Mouse (Mus musculus) midbrain, embryonic 12.5 days (tissue): Measurements from ENCODE around the gene Ralgapb. TPM values are rescaled to one million over a fixed set of nuclear protein-coding genes. Genes with fewer than 3 reads are reported as not detected.

ENCODE experiments used
- ATAC-seq: fragments of 200-750 bp; cut with Nextera tagmentation; 2 replicates; pipeline ENCODE4 v1.8.0; 2017; ENCODE audit warnings: low read depth, moderate TSS enrichment, moderate library complexity; ENCODE audit not compliant: low FRiP score
- H3K27ac ChIP-seq: fragments of 300-500 bp; sonication (generic); replicated peaks from 2 replicates; pipeline ENCODE4 v1.5.1; 2016; ENCODE audit warnings: mild to moderate bottlenecking
- H3K27me3 ChIP-seq: fragments of 300-500 bp; sonication (generic); 2 replicates; pipeline ENCODE4 v1.6.1; 2016; ENCODE audit warnings: mild to moderate bottlenecking
- H3K36me3 ChIP-seq: fragments of 300-500 bp; sonication (generic); 2 replicates; pipeline ENCODE4 v1.6.1; 2016
- H3K4me1 ChIP-seq: fragments of 300-500 bp; sonication (generic); 2 replicates; pipeline ENCODE4 v1.6.1; 2016
- H3K4me2 ChIP-seq: fragments of 300-500 bp; sonication (generic); replicated peaks from 2 replicates; pipeline ENCODE4 v1.6.1; 2016; ENCODE audit warnings: mild to moderate bottlenecking, moderate library complexity
- H3K4me3 ChIP-seq: fragments of 300-500 bp; sonication (generic); 2 replicates; pipeline ENCODE4 v1.5.1; 2016; ENCODE audit warnings: mild to moderate bottlenecking
- H3K9ac ChIP-seq: fragments of 300-500 bp; sonication (generic); replicated peaks from 2 replicates; pipeline ENCODE4 v1.6.1; 2016; ENCODE audit warnings: mild to moderate bottlenecking, moderate library complexity
- H3K9me3 ChIP-seq: fragments of 300-500 bp; sonication (generic); 2 replicates; pipeline ENCODE4 v1.6.1; 2016; ENCODE audit warnings: mild to moderate bottlenecking
- WGBS: fragments of 180-500 bp; shearing (Covaris S2); methylation state at CpG from one replicate; pipeline ENCODE4 v1.1.7; 2016; 5-methylcytosine and 5-hydroxymethylcytosine counted together
- polyA plus RNA-seq: library from polyadenylated mRNA; unstranded; fragments of >200 nt; fragmentation: Nextera tagmentation; extraction: Ambion mirVana; gene quantifications from 2 replicates; pipeline ENCODE4 v1.2.1, GENCODE M21; 2016

The Ralgapb gene
- 24.8 and 25.6 TPM in 2 replicates for polyA plus RNA-seq

DNA sequence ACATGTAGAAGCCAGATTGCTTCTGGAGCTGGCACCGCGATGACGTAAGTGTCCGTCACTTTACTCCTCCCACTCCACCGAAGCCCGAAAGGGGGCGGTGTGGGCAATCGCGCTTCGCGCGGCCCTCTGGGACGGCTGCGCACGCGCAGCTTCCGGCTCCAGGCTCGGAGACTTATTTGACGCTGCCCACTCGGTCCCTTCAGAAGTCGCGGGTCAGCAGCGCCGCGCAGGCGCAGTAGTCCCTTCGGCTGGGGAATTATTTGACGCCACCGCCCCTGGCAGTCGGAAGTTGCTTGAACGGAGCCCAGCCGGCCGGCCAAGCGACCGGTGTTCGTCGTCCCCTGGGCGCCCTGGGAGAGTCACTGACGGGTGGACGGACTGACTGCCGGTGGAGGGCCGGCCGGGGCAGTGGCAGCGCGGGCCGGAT, at the start of gene Ralgapb:
TSS of gene Ralgapb (plus strand) at position 254 of the 427 bp plus-strand sequence.
- peak within 1 kb of the TSS; percentile 95 for H3K4me2 ChIP-seq
- ATAC-seq, result peak; percentile 89
- peak within 1 kb of the TSS; percentile 89 for H3K27ac ChIP-seq
- H3K9ac ChIP-seq, result peak within 1 kb of the TSS; percentile 90
- no peaks in the 10 kb centered on the region for H3K27me3 ChIP-seq
- H3K4me3 ChIP-seq, result peak within 1 kb of the TSS; percentile 83
- H3K9me3 ChIP-seq, result no peaks in the 10 kb centered on the region
- under 1% methylated on average over 46 of the region's 46 CpGs for WGBS
- no peaks in the 10 kb centered on the region for H3K36me3 ChIP-seq
- H3K4me1 ChIP-seq, result peaks cover 19% of the 10 kb centered on the region

DNA sequence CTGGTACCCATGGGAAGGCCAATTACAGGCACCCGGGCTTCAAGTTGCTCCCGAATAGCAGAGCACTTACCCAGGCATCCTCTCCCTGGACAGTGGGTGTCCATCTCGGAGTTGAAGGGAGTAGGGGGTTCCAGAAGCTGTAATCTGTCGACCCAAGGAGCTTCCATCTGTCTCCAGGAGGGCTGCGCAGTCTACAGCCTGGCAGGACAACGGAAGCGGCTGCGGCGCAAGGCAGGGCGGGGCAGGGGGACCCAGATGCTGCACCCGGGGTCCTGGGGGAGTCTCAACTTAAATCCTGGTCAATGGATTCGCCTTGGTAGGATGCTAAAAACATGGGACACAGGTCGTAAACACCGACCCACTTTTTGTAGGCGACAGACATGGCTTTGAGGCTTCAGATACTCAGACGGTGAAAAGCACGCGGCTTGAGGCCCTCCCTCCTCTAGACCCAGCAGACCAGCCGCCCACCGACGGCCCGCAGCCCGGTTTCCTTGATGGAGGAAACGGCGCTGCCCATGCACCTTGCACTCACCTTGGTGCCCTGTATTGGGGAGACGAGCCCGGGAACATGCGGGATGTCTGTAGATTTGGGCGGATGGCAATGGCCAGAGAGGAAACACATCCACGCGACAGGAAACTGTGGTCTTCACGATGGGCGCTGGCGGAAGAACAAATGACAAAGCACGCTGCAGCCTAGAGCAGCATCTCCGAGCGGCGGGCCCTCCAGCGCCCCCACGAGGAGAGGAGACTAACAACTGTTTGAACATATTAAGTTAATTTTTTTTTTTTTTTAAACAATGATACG, 48.6 kb upstream of the Ralgapb start:
- peak; percentile 91 for ATAC-seq
- Histone ChIP-seq H3K27me3 (no peaks in the 10 kb centered on the region), H3K4me3 (peak overlapping the region; percentile 84), H3K27ac (peak overlapping the region; percentile 79), H3K4me1 (peaks cover 19% of the 10 kb centered on the region), H3K36me3 (peaks cover 38% of the 10 kb centered on the region), H3K9ac (peak overlapping the region; percentile 94), H3K4me2 (peak overlapping the region; percentile 87), H3K9me3 (no peaks in the 10 kb centered on the region)
- WGBS, result under 1% methylated on average over 41 of the region's 41 CpGs

DNA sequence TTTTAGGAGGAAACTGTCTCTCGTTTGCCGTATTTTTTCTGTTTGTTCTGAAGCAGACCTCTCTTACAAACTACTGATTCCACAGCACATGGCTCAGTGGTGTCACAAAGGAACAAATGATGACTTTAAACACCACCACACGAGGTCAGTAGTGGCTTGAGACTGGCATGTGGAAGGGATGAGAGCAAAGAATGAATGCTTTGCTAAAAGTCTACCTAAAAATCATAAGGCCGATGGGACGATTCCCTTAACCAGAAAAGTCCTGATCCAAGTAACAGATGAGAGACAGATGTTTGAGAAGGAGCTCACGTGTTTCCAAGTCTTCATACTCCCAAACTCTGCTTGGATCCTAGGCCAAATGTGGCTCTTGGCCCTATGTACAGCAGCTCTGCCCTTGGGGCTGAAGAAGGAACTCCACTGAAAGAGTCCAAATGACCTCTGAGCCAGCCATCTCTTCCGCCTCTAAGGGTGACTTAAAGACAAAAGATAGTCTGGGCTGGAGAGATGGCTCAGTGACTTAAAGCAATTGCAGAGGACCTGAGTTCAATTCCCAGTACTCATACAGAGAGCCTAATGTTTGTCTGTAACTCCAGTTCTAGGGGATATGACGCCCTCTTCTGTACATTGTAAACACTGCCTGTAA, 47.8 kb upstream of the Ralgapb start:
- H3K27ac ChIP-seq, result 0 out of 2 replicates have a peak overlapping the region, but pooled peaks have one; percentile 20
- no peak overlapping the region for H3K9ac ChIP-seq
- no peaks in the 10 kb centered on the region for H3K9me3 ChIP-seq
- H3K36me3 ChIP-seq, result peaks cover 31% of the 10 kb centered on the region
- peak; percentile 69 for ATAC-seq
- H3K4me1 ChIP-seq, result peaks cover 19% of the 10 kb centered on the region
- H3K4me2 ChIP-seq, result peak overlapping the region; percentile 87
- peak overlapping the region; percentile 84; the same call in 1 of the 2 replicates for H3K4me3 ChIP-seq
- WGBS, result 39% methylated on average over 8 of the region's 8 CpGs
- H3K27me3 ChIP-seq, result no peaks in the 10 kb centered on the region

DNA sequence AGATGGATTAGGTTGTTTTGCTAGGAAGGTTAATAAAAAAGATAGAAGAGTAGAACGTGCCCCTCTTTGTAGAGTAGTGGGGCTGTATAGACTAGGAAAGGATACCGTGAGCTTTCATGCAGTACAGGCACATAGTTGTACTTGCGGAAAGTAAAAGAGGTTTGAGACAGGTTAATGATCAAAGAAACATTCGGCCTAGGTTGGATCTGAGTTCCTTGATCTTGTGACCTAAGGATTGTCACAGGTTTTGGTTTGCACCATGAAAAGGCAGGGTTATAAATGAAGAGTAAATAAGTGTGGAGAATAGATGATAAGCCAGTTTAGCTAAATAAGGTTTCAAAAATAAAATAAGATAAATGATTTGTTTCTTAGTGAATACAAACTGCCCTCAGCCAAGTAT, 45.5 kb upstream of the Ralgapb start:
- Histone ChIP-seq H3K27ac (no peak overlapping the region), H3K9ac (no peak overlapping the region), H3K4me1 (peaks cover 15% of the 10 kb centered on the region), H3K4me2 (no peak overlapping the region), H3K36me3 (peaks cover 7% of the 10 kb centered on the region), H3K9me3 (no peaks in the 10 kb centered on the region), H3K27me3 (no peaks in the 10 kb centered on the region), H3K4me3 (no peak overlapping the region)
- ATAC-seq, result no peak
- WGBS, result 78% methylated on average over 4 of the region's 4 CpGs

DNA sequence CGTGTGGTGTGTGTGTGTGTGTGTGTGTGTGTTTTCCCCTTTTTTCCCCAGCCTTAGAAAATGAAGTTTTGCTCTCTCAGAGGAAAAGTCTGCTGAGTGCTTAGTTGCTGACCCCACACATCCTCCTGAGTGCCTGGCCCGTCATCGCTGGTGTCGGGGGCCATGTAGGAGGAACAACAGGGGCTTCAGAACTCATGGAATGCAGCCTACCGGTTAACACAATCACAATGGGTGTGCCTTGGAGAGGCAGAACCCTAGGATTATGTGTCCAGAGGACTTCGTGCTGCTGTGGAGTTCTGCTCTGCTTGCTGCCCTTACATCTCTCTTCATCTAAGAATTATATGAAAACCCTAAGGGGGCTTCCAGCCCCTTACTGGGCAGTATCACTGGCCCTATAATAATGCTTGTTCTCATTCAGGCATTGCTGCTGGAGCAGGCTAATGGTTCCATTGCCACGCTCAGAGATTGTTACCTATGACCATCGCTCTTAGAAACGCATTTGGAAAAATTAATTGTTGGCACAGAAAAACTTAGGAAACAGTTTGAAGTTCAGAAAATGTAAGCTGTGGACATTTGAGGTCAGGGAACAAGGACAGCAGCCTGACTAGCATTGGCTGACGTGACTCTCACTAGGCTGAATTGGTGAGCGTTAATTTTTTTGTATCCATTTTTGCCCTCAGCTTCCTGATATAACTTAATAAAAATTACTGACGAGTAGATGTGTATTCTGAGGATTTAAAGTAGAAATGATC, 44.4 kb upstream of the Ralgapb start:
- no peak overlapping the region for H3K27ac ChIP-seq
- no peak overlapping the region for H3K4me3 ChIP-seq
- 74% methylated on average over 12 of the region's 12 CpGs for WGBS
- H3K27me3 ChIP-seq, result no peaks in the 10 kb centered on the region
- no peaks in the 10 kb centered on the region for H3K36me3 ChIP-seq
- H3K4me2 ChIP-seq, result no peak overlapping the region
- no peaks in the 10 kb centered on the region for H3K9me3 ChIP-seq
- no peak overlapping the region for H3K9ac ChIP-seq
- peaks cover 4% of the 10 kb centered on the region for H3K4me1 ChIP-seq
- no peak for ATAC-seq

- Histone ChIP-seq H3K9ac (no peak overlapping the region), H3K4me2 (no peak overlapping the region), H3K27ac (no peak overlapping the region), H3K27me3 (no peaks in the 10 kb centered on the region), H3K36me3 (no peaks in the 10 kb centered on the region), H3K4me1 (no peaks in the 10 kb centered on the region), H3K9me3 (no peaks in the 10 kb centered on the region), H3K4me3 (no peak overlapping the region)
- WGBS, result 91% methylated on average over 5 of the region's 5 CpGs
- ATAC-seq, result no peak
Measured at GRCm38 (mm10) chr2:158367654-158368053, 42.0 kb upstream of the Ralgapb start.

- Histone ChIP-seq H3K27ac (no peak overlapping the region), H3K9ac (no peak overlapping the region), H3K4me3 (no peak overlapping the region), H3K27me3 (peaks cover 3% of the 10 kb centered on the region), H3K36me3 (no peaks in the 10 kb centered on the region), H3K4me1 (no peaks in the 10 kb centered on the region), H3K9me3 (no peaks in the 10 kb centered on the region), H3K4me2 (no peak overlapping the region)
- WGBS, result 87% methylated on average over 8 of the region's 8 CpGs
- ATAC-seq, result no peak
Measured at GRCm38 (mm10) chr2:158368313-158368712, 41.3 kb upstream of the Ralgapb start.

DNA sequence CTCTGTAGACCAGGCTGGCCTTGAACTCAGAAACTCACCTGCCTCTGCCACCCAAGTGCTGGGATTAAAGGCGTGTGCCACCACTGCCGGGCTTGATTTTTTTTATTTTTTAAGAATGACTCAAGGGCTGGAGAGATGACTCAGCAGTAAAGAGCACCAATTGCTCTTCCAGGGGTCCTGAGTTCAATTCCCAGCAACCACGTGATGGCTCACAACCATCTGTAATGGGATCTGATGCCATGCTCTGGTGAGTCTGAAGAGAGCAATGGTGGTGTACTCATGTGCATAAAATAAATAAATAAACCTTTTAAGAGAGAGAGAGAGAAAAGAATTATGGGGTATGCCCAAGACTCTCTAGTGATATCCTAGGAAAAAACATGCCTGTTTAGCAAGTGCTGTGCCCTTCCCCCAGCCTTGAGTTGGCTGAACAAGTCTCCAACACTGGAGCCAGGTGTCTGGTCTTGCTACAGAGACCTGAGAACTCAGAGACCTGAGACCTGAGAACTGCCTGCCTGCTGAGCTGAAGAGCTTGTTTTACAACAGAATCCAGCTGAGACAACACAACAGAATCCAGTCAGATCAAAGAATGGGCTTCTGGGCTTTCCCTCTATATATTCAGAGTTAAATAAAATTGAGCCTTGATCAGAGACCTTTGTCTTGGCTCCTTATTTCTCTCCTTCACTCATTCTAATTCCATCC, 40.0 kb upstream of the Ralgapb start:
- ATAC-seq, result no peak
- H3K9me3 ChIP-seq, result no peaks in the 10 kb centered on the region
- no peaks in the 10 kb centered on the region for H3K4me1 ChIP-seq
- 81% methylated on average over 3 of the region's 3 CpGs for WGBS
- H3K36me3 ChIP-seq, result no peaks in the 10 kb centered on the region
- H3K27me3 ChIP-seq, result peaks cover 14% of the 10 kb centered on the region
- no peak overlapping the region for H3K4me3 ChIP-seq
- no peak overlapping the region for H3K27ac ChIP-seq
- no peak overlapping the region for H3K9ac ChIP-seq
- no peak overlapping the region for H3K4me2 ChIP-seq

GRCm38 (mm10) chr2:158370173-158370550, 39.5 kb upstream of the Ralgapb start:
- peaks cover 15% of the 10 kb centered on the region for H3K27me3 ChIP-seq
- H3K4me1 ChIP-seq, result no peaks in the 10 kb centered on the region
- ATAC-seq, result no peak
- no peak overlapping the region for H3K4me3 ChIP-seq
- no peak overlapping the region for H3K4me2 ChIP-seq
- H3K27ac ChIP-seq, result no peak overlapping the region
- H3K9me3 ChIP-seq, result no peaks in the 10 kb centered on the region
- no peak overlapping the region for H3K9ac ChIP-seq
- WGBS, result 13% methylated on average over 5 of the region's 5 CpGs
- H3K36me3 ChIP-seq, result no peaks in the 10 kb centered on the region

DNA sequence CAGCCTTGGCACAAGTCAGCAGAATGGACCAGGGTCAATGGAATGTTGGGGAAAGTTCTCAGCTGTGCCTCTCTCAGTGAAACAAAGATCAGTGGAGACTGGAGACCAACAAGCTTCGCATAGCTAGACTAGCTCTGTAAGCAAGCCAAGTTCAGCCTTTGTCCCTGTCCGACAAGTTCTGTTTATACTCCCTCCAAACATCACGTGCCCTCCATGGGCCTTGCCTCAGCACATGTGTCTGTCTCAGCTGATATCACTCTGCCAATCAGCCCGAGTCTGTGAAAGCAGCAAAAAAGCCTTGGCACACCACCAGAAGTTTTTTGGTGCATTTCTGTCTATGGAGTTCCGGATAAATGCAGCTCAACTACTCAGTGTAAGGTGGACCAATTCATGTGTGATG, 36.6 kb upstream of the Ralgapb start:
- no peaks in the 10 kb centered on the region for H3K36me3 ChIP-seq
- H3K4me2 ChIP-seq, result no peak overlapping the region
- no peak for ATAC-seq
- no peaks in the 10 kb centered on the region for H3K9me3 ChIP-seq
- peaks cover 8% of the 10 kb centered on the region; the same call in 1 of the 2 replicates for H3K4me1 ChIP-seq
- 84% methylated on average over 5 of the region's 5 CpGs for WGBS
- H3K9ac ChIP-seq, result no peak overlapping the region
- H3K27me3 ChIP-seq, result peaks cover 30% of the 10 kb centered on the region
- H3K4me3 ChIP-seq, result no peak overlapping the region
- H3K27ac ChIP-seq, result no peak overlapping the region

- no peak overlapping the region for H3K4me2 ChIP-seq
Measured at GRCm38 (mm10) chr2:158373516-158373915, 36.1 kb upstream of the Ralgapb start.

More at GRCm38 (mm10) chr2:158373516-158373915, 36.1 kb upstream of the Ralgapb start:
- no peak overlapping the region for H3K4me3 ChIP-seq
- 70% methylated on average over 7 of the region's 7 CpGs for WGBS
- H3K27me3 ChIP-seq, result peaks cover 30% of the 10 kb centered on the region
- H3K36me3 ChIP-seq, result no peaks in the 10 kb centered on the region
- no peak for ATAC-seq
- H3K4me1 ChIP-seq, result peaks cover 8% of the 10 kb centered on the region; the same call in 1 of the 2 replicates
- no peak overlapping the region for H3K9ac ChIP-seq
- H3K27ac ChIP-seq, result no peak overlapping the region
- H3K9me3 ChIP-seq, result no peaks in the 10 kb centered on the region
